Mouse (Mus musculus) adrenal gland, adult (tissue): Measurements from ENCODE around the gene Gatd1.
"Not testable (repeated sequence)": the region's sequence is repeated elsewhere in the genome, so short reads cannot be mapped to it uniquely, and the experiment has no call there.

ENCODE experiments used
- DNase-seq, 2 experiments: peaks; one replicate each; pipeline ENCODE4 v3.0.0; 2022 to 2023; ENCODE audit warnings: low spot score in 1 of 2; ENCODE audit not compliant: inconsistent age in 2 of 2

The Gatd1 gene

DNA sequence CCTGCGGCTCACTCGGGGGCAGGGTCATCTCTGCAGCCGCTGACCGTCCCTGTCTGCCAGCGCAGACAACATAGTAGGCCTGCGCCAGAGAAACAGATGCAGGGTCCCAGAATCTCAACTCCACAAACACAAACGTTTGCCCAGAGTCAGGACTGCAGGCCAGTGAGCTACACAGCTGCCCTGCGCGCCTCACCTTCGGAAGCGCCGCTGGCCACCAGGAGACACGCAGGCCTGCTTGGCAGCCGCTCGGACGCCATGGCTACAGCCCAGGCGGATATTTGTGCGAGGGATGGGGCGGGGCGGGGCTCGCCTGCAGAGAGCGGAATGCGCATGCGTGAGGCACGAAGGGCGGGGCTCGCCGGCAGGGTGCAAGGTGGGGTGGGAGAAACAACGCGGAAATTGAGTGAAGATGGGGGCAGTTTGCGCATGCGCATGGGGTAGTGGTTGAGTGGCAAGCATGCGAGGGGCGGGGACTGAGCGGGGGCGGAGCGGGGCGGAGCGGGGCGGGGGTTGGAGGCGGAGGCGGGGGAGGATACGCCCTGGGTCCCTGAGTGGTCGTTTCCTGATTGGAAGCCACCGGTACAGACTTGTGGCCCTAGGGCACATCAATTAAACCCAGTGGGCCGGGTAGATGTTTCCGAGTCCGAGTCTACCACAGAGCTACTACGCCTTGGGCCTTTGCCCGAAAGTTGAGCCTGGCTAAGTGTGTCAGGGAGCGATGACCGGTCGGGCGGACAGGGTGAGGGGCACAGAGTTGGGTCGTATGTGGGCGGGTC, at the start of gene Gatd1:
Gatd1 (minus strand) TSS at position 328 of the 776 bp plus-strand sequence.
- peak; percentile 99 to 100 for DNase-seq

DNA sequence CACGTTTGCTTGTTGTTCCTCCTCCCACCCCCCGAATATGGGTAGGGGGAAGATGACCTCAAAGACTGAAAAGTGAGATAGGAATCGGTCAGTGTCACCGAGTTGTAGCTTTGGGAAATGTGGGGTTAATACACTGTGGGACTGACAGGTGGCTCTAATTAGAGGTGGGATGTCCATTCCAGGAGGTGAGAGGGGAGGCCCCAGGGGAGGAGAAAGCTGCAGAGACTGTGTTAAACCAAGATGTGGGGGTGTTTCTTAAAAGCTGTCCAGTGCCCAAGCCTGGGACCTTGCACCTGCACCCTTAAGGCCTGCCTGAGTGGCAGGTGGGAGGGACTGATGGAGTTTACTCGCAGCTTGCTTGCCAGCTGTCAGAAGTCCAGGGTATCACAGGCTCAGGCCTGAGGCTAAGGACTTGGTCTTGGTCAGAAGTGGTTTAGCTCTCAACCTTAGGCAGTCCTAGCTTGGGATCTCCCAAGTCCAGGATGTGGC, 48.4 kb upstream of the Gatd1 start:
- peak; percentile 20 to 66 for DNase-seq

DNA sequence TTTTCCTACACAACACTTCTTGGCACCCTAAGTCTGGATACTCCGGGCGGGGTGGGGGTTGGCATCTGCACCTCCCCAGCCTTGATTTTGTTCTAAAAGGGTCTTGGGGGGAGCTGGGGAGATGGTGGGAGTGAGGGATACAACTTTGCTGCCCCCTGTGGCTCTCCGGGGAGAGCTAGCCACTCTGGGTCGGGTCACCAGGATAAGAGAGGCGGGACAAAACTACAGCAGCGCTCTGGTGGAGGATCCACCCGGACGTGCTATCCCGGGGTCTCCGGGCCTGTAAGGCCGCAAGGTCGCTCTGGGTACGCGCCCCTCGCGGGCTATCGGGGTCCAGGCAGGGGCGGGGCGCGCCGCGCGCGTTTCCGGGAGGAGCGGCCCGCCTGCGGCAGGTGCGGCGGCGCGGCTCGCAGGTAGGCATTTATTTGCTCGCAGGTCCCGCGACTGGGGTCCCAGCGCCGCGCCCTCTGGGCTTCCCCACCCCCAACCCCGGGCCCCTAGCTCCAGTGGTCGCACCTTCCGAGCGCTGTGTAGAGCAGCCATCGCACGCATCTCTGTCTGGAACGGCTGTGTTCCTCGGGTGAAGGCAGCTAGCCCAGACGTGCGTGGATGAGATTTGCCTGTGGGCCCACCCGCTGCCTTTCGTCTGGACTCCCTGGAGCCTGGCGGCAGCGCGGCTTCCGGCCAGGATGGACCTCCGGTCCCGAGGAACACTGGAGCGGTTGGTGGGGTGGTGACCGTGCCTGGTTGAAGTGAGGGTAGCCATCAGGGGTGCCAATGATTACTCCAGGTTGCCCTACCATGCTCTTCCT, 47.8 kb upstream of the Gatd1 start:
- DNase-seq, result peak; percentile 46 to 68

DNA sequence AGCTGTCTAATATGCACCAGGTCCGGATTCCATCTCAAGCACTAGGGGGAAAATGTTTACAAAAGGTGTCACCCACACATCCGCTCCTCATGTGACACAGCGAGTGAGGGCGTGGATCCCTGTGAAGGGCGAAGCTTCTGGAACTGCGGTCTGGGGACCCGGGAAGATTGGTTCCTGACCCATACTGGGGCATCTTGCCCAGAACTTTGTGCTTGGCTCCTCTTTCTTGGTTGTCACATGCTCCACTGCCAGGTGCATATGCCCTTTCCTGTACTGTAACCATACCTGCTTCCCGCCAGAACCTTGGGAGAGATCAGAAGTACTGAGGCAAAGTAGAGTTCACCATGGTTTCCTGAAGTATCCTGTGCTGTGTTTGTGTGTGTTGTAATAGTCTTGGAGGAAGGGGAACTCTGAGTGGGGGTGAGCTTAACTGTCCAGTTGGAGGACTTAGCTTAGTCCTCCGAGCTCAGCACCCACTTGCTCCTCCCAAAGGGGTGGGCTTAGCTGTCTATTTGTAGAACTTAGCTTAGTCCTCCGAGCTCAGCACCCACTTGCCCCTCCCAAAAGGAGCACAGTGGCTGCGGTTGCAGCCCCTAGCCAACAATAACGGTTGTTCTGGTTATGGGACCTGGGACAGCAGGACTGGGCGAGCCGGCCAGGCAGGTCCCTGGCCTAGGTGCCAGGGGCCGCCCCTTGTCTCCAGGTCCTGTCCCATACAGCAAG, 46.6 kb upstream of the Gatd1 start, which contains the start of gene Cracr2b:
Cracr2b (plus strand) TSS at position 704 of the 723 bp plus-strand sequence.
- peak; percentile 32 to 65 for DNase-seq

DNA sequence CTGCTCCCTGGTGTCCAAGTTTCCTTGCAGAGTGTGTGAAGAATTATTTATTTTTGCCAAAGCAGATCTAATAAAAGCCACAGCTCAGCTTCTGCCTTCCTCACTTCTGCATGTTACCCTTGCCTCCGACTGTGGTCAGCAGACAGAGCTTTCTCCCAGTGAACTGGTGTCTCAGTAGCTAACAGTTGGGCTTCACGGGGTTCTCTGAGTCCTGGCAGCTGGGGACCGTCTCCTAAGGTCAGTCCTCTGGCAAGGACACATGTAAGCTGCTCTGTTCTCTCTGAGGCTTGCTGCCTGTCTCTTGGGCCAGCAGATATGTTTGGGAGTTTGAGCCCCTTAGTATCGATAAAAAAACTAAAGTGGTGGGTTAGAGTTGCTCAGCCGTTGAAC, 46.1 kb upstream of the Gatd1 start:
- peak in 1 of 2 experiments; percentile 20 for DNase-seq

DNA sequence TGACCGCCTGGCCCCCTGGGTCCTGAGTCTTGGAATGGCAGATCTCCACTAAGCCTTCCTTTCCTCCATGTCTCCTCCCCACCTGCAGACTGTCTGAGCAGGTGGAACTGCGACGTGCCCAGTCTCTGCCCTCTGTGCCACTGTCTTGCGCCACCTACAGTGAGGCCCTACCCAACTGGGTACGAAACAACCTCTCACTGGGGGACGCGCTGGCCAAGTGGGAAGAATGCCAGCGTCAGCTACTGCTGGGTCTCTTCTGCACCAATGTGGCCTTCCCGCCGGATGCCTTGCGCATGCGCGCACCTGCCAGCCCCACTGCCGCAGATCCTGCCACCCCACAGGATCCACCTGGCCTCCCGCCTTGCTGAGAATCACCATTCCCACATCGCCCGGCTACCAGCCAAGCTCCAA, 45.4 kb upstream of the Gatd1 start:
- peak; percentile 49 to 70 for DNase-seq

DNA sequence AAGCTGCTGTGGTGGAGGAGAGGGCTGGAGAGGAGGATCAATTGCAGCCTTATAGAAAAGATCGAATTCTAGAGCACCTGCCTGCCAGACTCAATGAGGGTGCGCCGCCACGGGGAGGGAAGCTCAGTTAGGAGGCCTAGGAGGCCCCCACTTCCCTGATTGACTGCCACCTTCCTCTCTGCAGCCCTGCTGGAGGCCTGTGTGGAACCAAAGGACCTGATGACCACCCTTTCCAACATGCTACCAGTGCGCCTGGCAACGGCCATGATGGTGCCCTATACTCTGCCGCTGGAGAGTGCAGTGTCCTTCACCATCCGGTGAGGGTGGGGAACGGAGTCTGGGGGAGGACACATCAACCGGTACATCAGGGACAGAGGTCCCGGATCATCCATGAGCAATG, 44.7 kb upstream of the Gatd1 start:
- DNase-seq, result peak in 1 of 2 experiments; percentile 32

DNA sequence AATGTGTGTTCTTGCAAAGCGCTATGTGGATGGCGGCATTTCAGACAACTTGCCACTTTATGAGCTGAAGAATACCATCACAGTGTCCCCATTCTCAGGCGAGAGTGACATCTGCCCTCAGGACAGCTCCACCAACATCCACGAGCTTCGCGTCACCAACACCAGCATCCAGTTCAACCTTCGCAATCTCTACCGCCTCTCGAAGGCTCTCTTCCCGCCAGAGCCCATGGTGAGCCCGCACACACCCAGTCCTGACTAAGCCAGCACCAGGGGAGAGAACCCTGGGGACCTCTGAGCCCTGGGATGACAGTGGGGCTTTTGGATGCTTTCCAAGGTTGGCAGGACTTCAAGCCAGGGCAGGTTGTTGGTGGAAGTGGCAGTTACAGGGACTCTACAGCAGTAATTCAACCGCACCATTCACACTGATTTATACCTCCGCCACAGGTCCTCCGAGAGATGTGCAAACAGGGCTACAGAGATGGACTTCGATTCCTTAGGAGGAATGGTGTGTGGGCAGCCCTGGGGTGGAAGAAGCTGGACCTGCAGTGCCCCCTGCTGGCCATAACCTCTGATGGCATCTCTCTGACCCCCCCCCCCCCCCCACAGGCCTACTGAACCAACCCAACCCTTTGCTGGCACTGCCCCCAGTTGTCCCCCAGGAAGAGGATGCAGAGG, 44.2 kb upstream of the Gatd1 start:
- DNase-seq, result peak; percentile 67 to 85

DNA sequence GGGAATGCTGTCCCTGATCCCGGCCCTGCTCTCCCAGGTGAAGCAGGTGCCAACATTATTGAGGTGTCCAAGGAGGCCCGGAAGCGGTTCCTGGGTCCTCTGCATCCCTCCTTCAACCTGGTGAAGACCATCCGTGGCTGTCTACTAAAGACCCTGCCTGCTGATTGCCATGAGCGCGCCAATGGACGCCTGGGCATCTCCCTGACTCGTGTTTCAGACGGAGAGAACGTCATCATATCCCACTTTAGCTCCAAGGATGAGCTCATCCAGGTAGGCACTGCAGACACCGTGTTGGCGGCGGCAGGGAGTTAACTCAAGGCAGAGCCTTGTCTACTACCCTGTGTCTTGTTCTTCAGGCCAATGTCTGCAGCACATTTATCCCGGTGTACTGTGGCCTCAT, 43.3 kb upstream of the Gatd1 start:
- DNase-seq, result no peak

DNA sequence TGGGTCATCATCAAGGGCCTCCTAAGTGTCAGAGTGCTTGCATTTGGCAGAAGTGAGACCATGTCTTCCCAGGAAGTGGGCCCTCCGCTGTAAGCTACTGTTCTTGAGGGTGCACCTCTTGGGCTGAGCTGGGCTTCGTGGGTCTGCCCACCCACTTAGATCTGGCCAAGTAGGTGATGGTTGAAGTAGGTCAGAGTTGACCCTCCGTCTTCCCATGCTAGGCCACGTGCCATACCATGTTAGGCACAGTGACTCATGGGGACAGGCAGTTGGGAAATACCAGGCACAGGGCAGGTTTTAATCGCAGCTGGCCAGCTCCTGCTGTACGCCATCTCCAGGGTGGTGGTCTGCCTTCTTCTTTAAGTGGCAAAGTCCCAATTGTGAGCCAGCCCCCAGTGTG, 42.8 kb upstream of the Gatd1 start:
- DNase-seq, result peak; percentile 80 to 89

DNA sequence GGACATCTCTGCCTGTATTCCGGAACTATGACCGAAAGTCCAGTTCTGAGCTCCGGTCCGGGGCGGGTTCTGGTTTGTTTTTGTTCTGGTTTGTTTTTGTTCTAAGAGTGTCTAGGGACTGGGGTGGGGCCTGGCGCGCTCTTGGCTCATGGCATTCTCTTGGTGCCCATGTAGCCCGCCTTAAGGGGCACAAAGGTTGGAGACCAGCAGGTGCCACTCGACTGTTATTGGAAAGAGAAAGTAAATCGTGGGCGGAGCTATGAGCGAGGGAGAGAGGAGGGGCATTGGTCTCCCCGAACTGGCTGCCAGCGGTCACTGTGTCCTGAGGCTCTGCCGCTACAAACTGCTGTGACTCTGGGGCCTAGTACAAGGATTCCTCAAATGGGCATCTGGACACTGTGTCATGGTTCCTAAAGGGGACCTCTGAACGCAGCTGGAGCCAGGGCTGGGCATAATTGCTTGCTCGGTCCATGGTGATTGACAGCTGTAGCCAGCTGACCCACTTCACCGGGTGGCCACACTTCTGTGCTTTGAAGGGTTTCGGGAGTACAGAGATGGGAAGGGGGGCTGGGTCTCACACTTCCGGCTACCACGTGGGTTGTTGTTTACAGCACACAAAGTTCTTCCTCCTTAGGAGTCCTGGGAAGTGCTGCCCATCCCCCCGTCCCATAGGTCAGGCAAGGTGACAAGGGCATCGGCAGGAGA, 41.8 kb upstream of the Gatd1 start:
- peak; percentile 87 to 95 for DNase-seq

DNA sequence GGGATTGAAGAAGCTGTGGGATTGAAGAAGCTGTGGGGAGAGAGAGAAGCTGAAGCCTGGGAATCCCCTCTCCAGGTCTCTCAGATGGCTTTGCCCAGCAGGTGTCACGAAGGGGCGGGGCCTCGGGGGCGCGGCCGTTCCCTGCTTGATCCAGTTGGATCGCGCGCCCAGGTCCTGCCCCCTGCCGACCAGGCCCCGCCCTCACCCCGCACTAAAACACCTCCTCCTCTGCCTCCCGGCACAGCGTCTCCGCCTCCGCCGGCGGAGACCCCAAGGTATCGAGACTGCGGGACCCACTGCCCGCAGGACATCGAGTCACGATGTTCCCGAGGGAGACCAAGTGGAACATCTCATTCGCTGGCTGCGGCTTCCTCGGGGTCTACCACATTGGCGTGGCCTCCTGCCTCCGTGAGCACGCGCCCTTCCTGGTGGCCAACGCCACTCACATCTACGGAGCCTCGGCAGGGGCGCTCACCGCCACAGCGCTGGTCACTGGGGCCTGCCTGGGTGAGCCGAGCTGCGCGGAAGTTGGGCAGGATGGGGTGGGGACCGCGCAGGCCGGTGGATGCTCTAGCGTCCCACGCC, 41.1 kb upstream of the Gatd1 start, which contains the start of gene Pnpla2:
Pnpla2 (plus strand) TSS at position 232 of the 585 bp plus-strand sequence.
- peak; percentile 96 to 98 for DNase-seq

DNA sequence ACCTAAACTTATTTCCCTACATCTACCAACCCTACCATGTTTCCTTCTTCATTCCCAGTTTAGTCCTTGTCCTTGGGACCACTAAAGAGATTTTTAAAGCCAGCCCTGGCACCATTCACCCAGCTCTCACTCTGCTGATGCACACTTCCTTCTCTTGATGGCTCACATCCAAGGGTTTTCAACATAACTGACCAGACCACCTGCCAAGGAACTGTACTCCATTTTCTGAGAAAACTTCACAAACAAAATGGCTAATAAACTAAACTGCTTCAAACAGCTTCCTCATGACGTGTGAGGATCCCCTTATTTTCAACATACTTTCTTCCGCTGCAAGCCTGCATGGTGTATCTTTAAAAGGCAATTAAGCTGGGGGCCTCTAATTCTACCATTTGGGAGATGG, 39.7 kb upstream of the Gatd1 start:
- DNase-seq, result peak in 1 of 2 experiments; percentile 64

DNA sequence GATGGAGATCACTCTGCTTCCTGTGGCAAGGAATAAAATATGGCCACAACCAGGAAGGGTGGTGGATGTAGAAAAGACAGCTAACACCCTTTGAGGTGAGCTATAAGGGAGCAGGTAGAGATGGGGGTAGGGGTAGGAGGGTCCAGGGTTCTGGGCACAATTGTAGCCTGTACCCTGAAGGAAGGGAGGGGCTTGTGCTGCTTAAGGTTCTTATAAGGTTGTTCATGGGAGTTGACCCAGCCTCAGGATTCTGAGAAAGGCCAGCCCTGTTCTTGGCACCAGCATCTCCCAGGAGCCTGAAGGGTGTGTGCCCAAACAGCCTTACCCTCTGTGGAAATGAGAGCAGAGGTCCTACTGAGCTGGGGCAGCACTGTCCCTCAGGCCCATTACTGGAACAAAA, 38.0 kb upstream of the Gatd1 start:
- peak in 1 of 2 experiments; percentile 65 for DNase-seq

DNA sequence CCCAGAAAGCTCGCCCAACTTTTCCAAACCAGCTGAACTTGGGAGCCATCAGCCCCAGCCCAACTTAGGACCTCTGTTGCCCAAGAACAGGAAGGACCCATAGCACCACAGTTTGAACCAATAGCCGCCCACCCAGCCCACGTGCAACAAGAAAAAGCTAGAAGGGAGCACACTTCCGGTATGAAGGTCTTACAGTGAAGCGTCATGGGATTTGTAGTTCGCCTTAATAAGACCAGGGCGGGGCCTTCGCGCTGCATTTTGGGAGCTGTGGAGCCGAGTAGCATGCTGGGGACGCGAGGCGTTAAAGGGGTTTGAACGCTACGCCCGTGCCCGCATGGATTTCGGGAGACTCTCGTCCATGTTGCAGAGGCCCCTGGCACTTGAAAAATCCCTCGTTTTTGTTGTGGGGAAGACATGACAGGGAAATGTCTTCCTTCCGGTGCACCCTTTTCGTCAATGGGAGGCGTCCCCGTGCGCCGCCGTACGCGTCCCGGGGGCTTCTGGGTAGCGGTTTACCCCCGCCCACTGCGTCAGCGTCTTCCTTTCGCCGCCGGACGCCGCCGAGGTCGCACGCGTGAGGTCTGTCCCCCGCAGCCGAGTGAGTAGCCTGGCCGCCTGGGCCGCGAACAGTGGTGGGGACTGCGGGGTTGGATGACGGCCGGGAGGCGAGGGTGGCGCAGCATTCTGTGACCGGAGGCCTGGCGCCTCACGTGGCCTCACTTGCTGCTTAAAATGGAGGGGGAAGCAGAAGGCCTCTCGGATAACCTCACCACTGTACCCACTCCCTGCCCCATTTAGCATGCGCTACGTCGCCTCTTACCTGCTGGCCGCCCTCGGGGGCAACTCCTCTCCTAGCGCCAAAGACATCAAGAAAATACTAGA, 33.4 kb upstream of the Gatd1 start, which contains the start of gene Rplp2:
Rplp2 (plus strand) TSS at position 261 of the 882 bp plus-strand sequence.
- DNase-seq, result peak; percentile 96 to 99

DNA sequence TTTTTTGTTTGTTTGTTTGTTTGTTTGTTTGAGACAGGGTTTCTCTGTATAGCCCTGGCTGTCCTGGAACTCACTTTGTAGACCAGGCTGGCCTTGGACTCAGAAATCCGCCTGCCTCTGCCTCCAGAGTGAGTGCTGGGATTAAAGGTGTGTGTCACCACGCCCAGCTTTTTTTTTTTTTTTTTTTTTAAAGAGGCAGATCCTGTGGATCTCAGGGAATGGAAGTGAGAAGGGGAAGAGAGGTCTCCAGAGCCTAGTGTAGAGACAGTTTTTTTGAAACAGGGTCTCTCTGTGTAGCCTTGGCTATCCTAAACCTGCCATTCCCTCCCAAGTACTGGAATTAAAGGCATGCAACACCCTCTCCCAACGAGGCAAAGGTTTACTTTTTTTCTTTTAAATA, 32.4 kb upstream of the Gatd1 start:
- not testable (repeated sequence) for DNase-seq

DNA sequence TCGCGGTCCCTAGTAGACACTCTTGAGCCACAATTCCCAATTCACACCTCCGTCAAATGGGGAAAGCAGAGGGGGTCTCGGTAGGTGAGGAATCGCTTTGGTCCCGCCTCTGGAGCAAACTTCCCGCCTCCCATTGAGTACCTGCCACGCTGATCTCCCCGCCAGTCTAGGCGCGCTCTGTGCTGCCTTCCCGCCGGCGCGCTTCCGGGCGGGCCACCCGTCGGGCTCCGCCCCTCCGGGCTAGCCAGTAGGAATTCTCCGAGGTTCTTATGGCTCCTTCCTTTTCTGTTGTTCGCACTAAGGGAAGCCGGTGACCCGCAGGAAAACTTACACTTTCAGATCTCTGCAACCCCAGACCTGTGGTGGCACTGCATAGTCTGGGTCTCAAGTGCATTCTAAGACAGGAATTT, 29.9 kb upstream of the Gatd1 start, which contains the start of gene Pidd1:
Pidd1 (minus strand) TSS at position 198 of the 410 bp plus-strand sequence.
- DNase-seq, result peak; percentile 76 to 86
